Mouse (Mus musculus) ES-E14 (cell line): ENCODE measurements around the gene Vhl. TPM values are rescaled to one million over a fixed set of nuclear protein-coding genes. Genes with fewer than 3 reads are reported as not detected.
"Not testable (repeated sequence)": the region's sequence is repeated elsewhere in the genome, so short reads cannot be mapped to it uniquely, and the experiment has no call there.

Source experiments
- DNase-seq: peaks from one replicate; pipeline ENCODE4 v3.0.0-alpha.2; 2013; ENCODE audit warnings: low read depth, low spot score
- H3K27ac ChIP-seq: 2 replicates; pipeline ENCODE4 v1.5.1; 2012; ENCODE audit warnings: low read depth, mild to moderate bottlenecking, low read length, moderate library complexity, mixed read lengths; ENCODE audit not compliant: poor library complexity, insufficient read depth, severe bottlenecking
- H3K36me3 ChIP-seq: 2 replicates; pipeline ENCODE4 v1.6.1; 2012; ENCODE audit warnings: mild to moderate bottlenecking, low read length, moderate library complexity, mixed read lengths; ENCODE audit not compliant: control insufficient read depth, poor library complexity, insufficient read depth, severe bottlenecking
- H3K4me1 ChIP-seq, 2 experiments: fragments of 150-350 bp in 1 of 2; sonication (generic) in 1 of 2; 2 replicates each; pipeline ENCODE4 v1.6.1; 2012; ENCODE audit warnings: low read length in 2 of 2, mild to moderate bottlenecking in 1 of 2, mixed read lengths in 1 of 2; ENCODE audit not compliant: control insufficient read depth in 2 of 2, insufficient read depth in 2 of 2, poor library complexity in 1 of 2
- H3K4me3 ChIP-seq, 2 experiments: fragments of 150-350 bp in 1 of 2; sonication (generic) in 1 of 2; 2 replicates each; pipeline ENCODE4 v1.5.1; 2012; ENCODE audit warnings: low read length in 2 of 2, low read depth in 1 of 2, mild to moderate bottlenecking in 1 of 2, mixed read lengths in 1 of 2; ENCODE audit not compliant: insufficient read depth in 1 of 2, poor library complexity in 1 of 2, severe bottlenecking in 1 of 2
- H3K9ac ChIP-seq: 2 replicates; pipeline ENCODE4 v1.6.1; 2012; ENCODE audit warnings: low read depth, mild to moderate bottlenecking, low read length, mixed read lengths; ENCODE audit not compliant: poor library complexity, insufficient read depth, severe bottlenecking
- H3K9me3 ChIP-seq: fragments of 150-350 bp; sonication (generic); 2 replicates; pipeline ENCODE4 v1.6.1; 2012; ENCODE audit warnings: low read depth, mild to moderate bottlenecking, low read length; ENCODE audit not compliant: control insufficient read depth, insufficient read depth
- CHD2 ChIP-seq: IDR thresholded peaks from 2 replicates; pipeline ENCODE4 v1.6.1; 2014; ENCODE audit warnings: mild to moderate bottlenecking, low read depth, low read length, inconsistent platforms
- HCFC1 ChIP-seq: IDR thresholded peaks from 2 replicates; pipeline ENCODE4 v1.6.1; 2012; ENCODE audit warnings: low read length, inconsistent platforms, borderline replicate concordance; ENCODE audit not compliant: insufficient read depth
- MAFK ChIP-seq: IDR thresholded peaks from 2 replicates; pipeline ENCODE4 v1.6.1; 2014; ENCODE audit warnings: mild to moderate bottlenecking, low read depth, low read length, inconsistent platforms; ENCODE audit not compliant: insufficient read depth
- ZC3H11A ChIP-seq: IDR thresholded peaks from 2 replicates; pipeline ENCODE4 v1.6.1; 2012; ENCODE audit warnings: low read depth, mild to moderate bottlenecking, inconsistent platforms, low read length, borderline replicate concordance
- ZNF384 ChIP-seq: IDR thresholded peaks from 2 replicates; pipeline ENCODE4 v1.6.1; 2012; ENCODE audit warnings: low read depth, low read length, inconsistent platforms
- in situ Hi-C, 2 experiments: fragments of 600-800 bp; cut with MboI; formaldehyde crosslinking; loops; one replicate each; pipeline ENCODE4 v1.15.1; 2025; ENCODE audit warnings: low sequenced_read_pairs in 2 of 2, inconsistent platforms in 1 of 2; ENCODE audit not compliant: unreplicated experiment in 2 of 2
- total RNA-seq: library from RNA; depleted of rRNA; stranded (reverse); fragments of 300-350 nt; gene quantifications from 2 replicates; pipeline ENCODE4 v1.2.3, GENCODE M21; 2012

Gene Vhl
- total RNA-seq, 1 experiment, result 13.9 TPM

- Histone ChIP-seq H3K9me3 (no peaks in the 10 kb centered on the region), H3K4me1 (peaks cover 4 to 19% of the 10 kb centered on the region in 2 experiments; a peak in 3 of 4 replicates), H3K27ac (peak overlapping the region; percentile 38; the same call in 1 of the 2 replicates), H3K4me3 (no peak overlapping the region), H3K36me3 (no peaks in the 10 kb centered on the region), H3K9ac (peak overlapping the region; percentile 16; the same call in 1 of the 2 replicates)
- TF ChIP-seq ZC3H11A, result no peak
- peak; percentile 53; the same call in 1 of the 2 replicates for TF ChIP-seq ZNF384
- in situ Hi-C loops, result no loop called here
- DNase-seq, result no peak
These were observed 44.8 kb downstream of the Vhl start for GRCm38 (mm10) chr6:113668287-113669154.

- H3K27ac ChIP-seq, result no peak overlapping the region
- DNase-seq, result no peak
- peaks cover 4 to 19% of the 10 kb centered on the region in 2 experiments; a peak in 3 of 4 replicates for H3K4me1 ChIP-seq
- H3K9ac ChIP-seq, result no peak overlapping the region
- no peak overlapping the region for H3K4me3 ChIP-seq
- TF ChIP-seq MAFK, result no peak
- TF ChIP-seq ZNF384, result no peak
- TF ChIP-seq CHD2, result no peak
- no peak for TF ChIP-seq ZC3H11A
- in situ Hi-C loops, result no loop called here
- no peaks in the 10 kb centered on the region for H3K9me3 ChIP-seq
- H3K36me3 ChIP-seq, result no peaks in the 10 kb centered on the region
These were observed 46.1 kb downstream of the Vhl start for GRCm38 (mm10) chr6:113669821-113670220.

GRCm38 (mm10) chr6:113672029-113672428 lies 48.3 kb downstream of the Vhl start:
- DNase-seq, H3K4me3 ChIP-seq, H3K36me3 ChIP-seq, H3K9me3 ChIP-seq, in situ Hi-C loops, H3K9ac ChIP-seq, H3K27ac ChIP-seq: not testable (repeated sequence)
- peaks cover 4 to 28% of the 10 kb centered on the region in 2 experiments; a peak in 3 of 4 replicates for H3K4me1 ChIP-seq

GRCm38 (mm10) chr6:113672989-113673388 lies 49.2 kb downstream of the Vhl start:
- Histone ChIP-seq H3K4me1 (peaks cover 0 to 29% of the 10 kb centered on the region in 2 experiments; a peak in 2 of 4 replicates), H3K9me3 (no peaks in the 10 kb centered on the region), H3K27ac (no peak overlapping the region), H3K36me3 (no peaks in the 10 kb centered on the region), H3K4me3 (no peak overlapping the region), H3K9ac (no peak overlapping the region; the same call in 1 of the 2 replicates)
- TF ChIP-seq CHD2 (no peak), HCFC1 (no peak), ZNF384 (no peak), ZC3H11A (no peak), MAFK (no peak)
- in situ Hi-C loops, result no loop called here
- DNase-seq, result no peak

GRCm38 (mm10) chr6:113675234-113675633 lies 51.5 kb downstream of the Vhl start:
- Histone ChIP-seq H3K27ac (no peak overlapping the region), H3K36me3 (no peaks in the 10 kb centered on the region), H3K4me3 (no peak overlapping the region), H3K9me3 (no peaks in the 10 kb centered on the region), H3K4me1 (peaks cover 0 to 21% of the 10 kb centered on the region in 2 experiments; a peak in 2 of 4 replicates), H3K9ac (no peak overlapping the region)
- in situ Hi-C loops, result no loop called here
- no peak for TF ChIP-seq HCFC1
- no peak for TF ChIP-seq ZNF384
- no peak for TF ChIP-seq CHD2
- DNase-seq, result no peak
